Comparison of ENCODE assay signal across 8 mouse cellular contexts in the genomic region with DNA sequence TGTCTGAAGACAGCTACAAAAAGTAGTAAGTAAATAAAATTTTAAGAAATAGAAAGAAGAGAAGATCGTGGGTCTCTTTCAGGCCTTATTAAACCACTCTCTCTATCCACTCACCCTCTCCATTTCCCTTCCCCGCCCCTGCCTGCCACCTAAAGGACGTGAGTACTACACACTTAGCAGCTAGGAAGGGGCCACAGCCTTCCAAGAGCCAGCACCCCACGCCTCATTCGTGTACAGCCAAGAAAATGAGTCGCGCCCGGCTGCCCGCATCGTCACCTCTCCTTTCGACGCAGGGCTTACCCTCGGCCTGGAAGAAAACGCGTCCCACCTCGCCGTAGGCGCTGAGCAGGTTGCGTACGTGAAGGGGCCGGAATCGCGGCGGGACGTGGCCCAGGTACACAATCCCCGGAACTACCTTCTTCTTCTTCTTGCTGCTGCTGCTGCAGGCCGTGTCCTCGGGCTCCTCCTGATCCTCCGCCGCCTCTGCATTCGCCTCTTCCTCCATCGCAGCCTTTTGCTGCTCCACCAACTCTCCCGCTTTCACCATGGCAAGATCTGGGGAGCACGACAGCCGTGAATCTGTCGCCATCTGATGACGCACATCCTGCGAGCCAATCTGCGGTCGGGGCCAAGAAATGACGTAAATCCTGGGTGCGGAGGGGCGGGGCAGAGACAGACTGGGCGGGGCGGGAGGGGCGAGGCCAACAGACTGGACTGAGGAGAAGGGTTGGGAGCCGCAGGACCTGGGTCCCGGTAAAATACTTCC. TPM values are rescaled to one million over a fixed set of nuclear protein-coding genes. Genes with fewer than 3 reads are reported as not detected.
DNase-seq lines count a peak whose midpoint lies in the region; ATAC-seq lines count a peak whose summit lies in the region.

A gene (minus strand): TSS at position 581 of the 766 bp plus-strand sequence.

- H3K9me3 ChIP-seq in hindbrain, embryonic 11.5 days (ENCODE audit: control insufficient read depth, low read length) = no peaks in the 10 kb centered on the region

- peak within 1 kb of the TSS; percentile 76 for H3K9ac ChIP-seq in hindbrain, embryonic 11.5 days (ENCODE audit: low read depth, low read length)

- peak; percentile 92 for ATAC-seq in hindbrain, embryonic 11.5 days (ENCODE audit: low FRiP score)

- peak within 1 kb of the TSS; percentile 36; the same call in 1 of the 2 replicates for H3K27ac ChIP-seq in hindbrain, embryonic 11.5 days (ENCODE audit: low read depth, low read length)

- H3K4me2 ChIP-seq in hindbrain, embryonic 11.5 days (replicated peaks; ENCODE audit: low read depth, low read length) = peak within 1 kb of the TSS; percentile 53

- 0 out of 2 replicates have a peak, but pooled peaks cover 2% of the 10 kb centered on the region for H3K36me3 ChIP-seq in hindbrain, embryonic 11.5 days (ENCODE audit: control insufficient read depth, insufficient read depth, low read length)

- under 1% methylated on average over 48 of the region's 48 CpGs for WGBS in hindbrain, embryonic 11.5 days

- H3K27me3 ChIP-seq in hindbrain, embryonic 11.5 days (ENCODE audit: control insufficient read depth, insufficient read depth, low read length) = no peaks in the 10 kb centered on the region

- DNase-seq in Muller cell, postnatal 12 days (ENCODE audit: inconsistent ontology term) = peak; percentile 95
- DNase-seq in cerebellum, adult 9-10 months = peak; percentile 93
- DNase-seq in frontal cortex, adult 2 months (ENCODE audit: extremely low spot score in 1 of 2, low spot score in 1 of 2) = peak; percentile 86 to 98
- peak; percentile 96 for DNase-seq in hindbrain, embryonic 11.5 days (ENCODE audit: low spot score)
- DNase-seq in layer of hippocampus, postnatal 25 days (ENCODE audit: extremely low spot score in 1 of 2, low spot score in 1 of 2) = peak; percentile 97
- peak; percentile 97 for DNase-seq in lung, postnatal 14 days
- peak; percentile 91 for DNase-seq in ovary, postnatal 36 days (ENCODE audit: low spot score)
- peak; percentile 92 for DNase-seq in thymus, postnatal 14 days

- 0 out of 2 replicates have a peak, but pooled peaks cover 3% of the 10 kb centered on the region for H3K4me1 ChIP-seq in hindbrain, embryonic 11.5 days (replicated peaks; ENCODE audit: control insufficient read depth, insufficient read depth, low read length)

- peak within 1 kb of the TSS; percentile 93 for H3K4me3 ChIP-seq in hindbrain, embryonic 11.5 days (ENCODE audit: low read depth, low read length)

RNA-seq across cellular contexts. Expression of the gene that starts here (rescaled TPM):
- polyA plus RNA-seq in frontal cortex, adult 2 months (2012; rRNA removed) = 7.6 TPM in 2 replicates
- 12.1 and 13.4 TPM in 2 replicates for polyA plus RNA-seq in hindbrain, embryonic 11.5 days (2014; fragmentation: Nextera tagmentation; extraction: Ambion mirVana)
- total RNA-seq in layer of hippocampus, postnatal 25 days (2021) = 1 to 10 TPM; 8.5 to 8.9 TPM

Comparison
In these comparisons a context has a peak if more than half of its experiments do, and no peak if none do; other contexts are left out.
1. Peak in every context shown above with its lines: DNase-seq, ATAC-seq, H3K4me3 ChIP-seq and H3K27ac ChIP-seq.